Mouse (Mus musculus) intestine, embryonic 14.5 days (tissue): Measurements from ENCODE around the gene Cep112. TPM values are rescaled to one million over a fixed set of nuclear protein-coding genes. Genes with fewer than 3 reads are reported as not detected.
A peak's percentile ranks its signal among the peaks of the same experiment; 100 is the strongest.

Source experiments
- ATAC-seq: fragments of 200-750 bp; cut with Nextera tagmentation; replicated peaks from 2 replicates; pipeline ENCODE4 v1.8.0; 2017; ENCODE audit warnings: low read depth, moderate number of reproducible peaks, moderate TSS enrichment, moderate library complexity; ENCODE audit not compliant: low FRiP score, low TSS enrichment
- DNase-seq: peaks from one replicate; pipeline ENCODE4 v3.0.0-alpha.2; 2018; ENCODE audit warnings: low spot score
- H3K27ac ChIP-seq: fragments of 300-500 bp; sonication (generic); 2 replicates; pipeline ENCODE4 v1.5.1; 2014; ENCODE audit warnings: low read depth, mild to moderate bottlenecking, control low read depth
- H3K27me3 ChIP-seq: fragments of 300-500 bp; sonication (generic); replicated peaks from 2 replicates; pipeline ENCODE4 v1.6.1; 2014; ENCODE audit warnings: low read length, control low read depth; ENCODE audit not compliant: control insufficient read depth, insufficient read depth
- H3K36me3 ChIP-seq: fragments of 300-500 bp; sonication (generic); 2 replicates; pipeline ENCODE4 v1.6.1; 2014; ENCODE audit warnings: low read length, control low read depth; ENCODE audit not compliant: control insufficient read depth, insufficient read depth
- H3K4me1 ChIP-seq: fragments of 300-500 bp; sonication (generic); replicated peaks from 2 replicates; pipeline ENCODE4 v1.6.1; 2014; ENCODE audit warnings: low read length, control low read depth, mixed read lengths; ENCODE audit not compliant: control insufficient read depth, insufficient read depth
- H3K4me2 ChIP-seq: fragments of 300-500 bp; sonication (generic); 2 replicates; pipeline ENCODE4 v1.6.1; 2014; ENCODE audit warnings: low read length
- H3K4me3 ChIP-seq: fragments of 300-500 bp; sonication (generic); 2 replicates; pipeline ENCODE4 v1.5.1; 2014; ENCODE audit warnings: low read depth, low read length, control low read depth, mixed read lengths
- H3K9ac ChIP-seq: fragments of 300-500 bp; sonication (generic); 2 replicates; pipeline ENCODE4 v1.6.1; 2014; ENCODE audit warnings: mild to moderate bottlenecking, low read length
- H3K9me3 ChIP-seq: fragments of 300-500 bp; sonication (generic); 2 replicates; pipeline ENCODE4 v1.6.1; 2016; ENCODE audit warnings: low read length, control low read depth; ENCODE audit not compliant: control insufficient read depth
- WGBS: fragments of 180-500 bp; shearing (Covaris S2); extraction: QIAGEN DNeasy Blood & Tissue Kit; methylation state at CpG from one replicate; pipeline ENCODE4 v1.1.7; 2014; 5-methylcytosine and 5-hydroxymethylcytosine counted together
- polyA plus RNA-seq: library from polyadenylated mRNA; unstranded; fragments of >200 nt; fragmentation: Nextera tagmentation; extraction: Ambion mirVana; gene quantifications from 2 replicates; pipeline ENCODE4 v1.2.1, GENCODE M21; 2014

Gene Cep112
- polyA plus RNA-seq, 1 experiment from 2014 or later, result 16.1 TPM

GRCm38 (mm10) chr11:108890544-108890943 lies 465.6 kb downstream of the Cep112 start:
- WGBS, result 34% methylated on average over 16 of the region's 16 CpGs
- Histone ChIP-seq H3K27me3 (no peaks in the 10 kb centered on the region), H3K9ac (no peak overlapping the region), H3K27ac (no peak overlapping the region), H3K4me3 (no peak overlapping the region), H3K36me3 (no peaks in the 10 kb centered on the region), H3K4me2 (peak overlapping the region; percentile 59), H3K4me1 (peaks cover 10% of the 10 kb centered on the region), H3K9me3 (no peaks in the 10 kb centered on the region)
- ATAC-seq (no peak), DNase-seq (no peak)

DNA sequence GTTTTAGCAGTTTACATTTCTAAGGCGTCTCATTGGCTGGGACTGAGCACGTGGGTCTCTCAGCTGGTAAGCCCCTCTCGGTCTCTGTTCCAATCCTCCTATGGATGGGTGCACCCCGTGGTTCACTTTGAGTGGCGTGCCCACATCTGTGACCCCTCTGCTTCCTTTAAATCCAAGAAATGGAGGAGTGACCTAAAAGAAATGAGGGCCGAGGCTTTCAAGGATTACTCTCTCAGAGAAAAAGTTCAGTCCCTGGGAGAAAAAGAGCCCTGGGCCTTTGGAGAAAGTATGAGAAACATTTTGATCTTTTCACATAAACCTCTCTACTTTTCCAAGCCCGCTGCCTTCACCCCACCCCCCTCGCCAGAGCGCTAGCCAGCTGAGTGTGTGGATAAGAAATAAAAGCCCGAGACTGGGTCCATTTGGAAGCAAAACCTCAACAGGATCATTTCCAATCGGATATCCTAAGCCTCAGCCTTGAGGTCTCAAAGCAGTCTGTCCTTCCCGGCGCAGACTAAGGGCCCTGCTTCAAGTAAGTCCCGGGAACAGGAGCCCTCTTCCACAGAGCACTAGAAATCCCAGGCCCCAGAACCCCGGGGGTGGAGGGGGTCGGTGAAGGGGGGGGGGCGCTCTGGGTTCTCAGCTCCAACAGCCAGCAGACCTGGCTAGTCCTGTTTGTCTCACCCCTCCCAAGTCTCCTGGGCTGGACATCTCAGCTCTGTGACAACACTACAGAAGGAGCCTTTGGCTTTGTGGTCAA lies 466.3 kb downstream of the Cep112 start:
- peak overlapping the region; percentile 77 for H3K27ac ChIP-seq

DNA sequence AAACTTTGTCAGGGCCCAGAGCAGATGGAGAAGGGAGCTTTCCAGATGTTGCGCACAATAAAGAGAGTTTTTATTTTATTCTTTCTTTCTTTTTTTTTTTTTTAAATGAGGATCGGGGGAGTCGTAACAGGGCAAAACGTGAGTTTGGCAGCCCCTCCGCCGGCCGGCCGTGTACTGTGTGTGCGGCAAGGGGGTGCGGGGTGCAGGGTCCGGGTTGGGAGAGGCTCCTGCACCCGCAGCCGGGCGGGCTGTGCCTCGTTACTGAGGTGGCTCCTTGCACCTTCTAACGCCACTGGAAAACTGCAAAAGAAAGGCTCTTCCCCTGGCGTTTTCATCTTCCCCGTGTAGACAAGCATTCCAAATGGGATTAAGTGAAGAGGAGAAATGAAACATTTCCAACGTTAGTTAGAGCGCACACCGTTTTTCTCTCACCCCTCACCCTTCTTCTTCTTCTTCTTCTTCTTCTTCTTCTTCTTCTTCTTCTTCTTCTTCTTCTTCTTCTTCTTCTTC lies 466.9 kb downstream of the Cep112 start:
- WGBS, result 9% methylated on average over 21 of the region's 21 CpGs

More for the DNA sequence above, 466.3 kb downstream of the Cep112 start:
- Histone ChIP-seq H3K9ac (peak overlapping the region; percentile 38; the same call in 1 of the 2 replicates), H3K4me1 (peaks cover 10% of the 10 kb centered on the region), H3K9me3 (no peaks in the 10 kb centered on the region), H3K27me3 (no peaks in the 10 kb centered on the region), H3K36me3 (no peaks in the 10 kb centered on the region), H3K4me3 (peak overlapping the region; percentile 28), H3K4me2 (peak overlapping the region; percentile 59)
- DNase-seq (peak; percentile 73), ATAC-seq (peak; percentile 79)
- WGBS, result 4% methylated on average over 17 of the region's 17 CpGs

GRCm38 (mm10) chr11:108892406-108892805 lies 467.4 kb downstream of the Cep112 start:
- Histone ChIP-seq H3K27me3 (no peaks in the 10 kb centered on the region), H3K27ac (no peak overlapping the region), H3K36me3 (no peaks in the 10 kb centered on the region), H3K4me1 (peaks cover 10% of the 10 kb centered on the region), H3K4me2 (no peak overlapping the region), H3K9me3 (no peaks in the 10 kb centered on the region), H3K9ac (no peak overlapping the region), H3K4me3 (no peak overlapping the region)
- WGBS, result 24% methylated on average over 6 of the region's 7 CpGs
- no peak for ATAC-seq
- DNase-seq, result no peak

More for the DNA sequence above, 466.9 kb downstream of the Cep112 start:
- Histone ChIP-seq H3K27me3 (no peaks in the 10 kb centered on the region), H3K9ac (peak overlapping the region; percentile 38; the same call in 1 of the 2 replicates), H3K9me3 (no peaks in the 10 kb centered on the region), H3K4me1 (peaks cover 10% of the 10 kb centered on the region), H3K36me3 (no peaks in the 10 kb centered on the region), H3K27ac (peak overlapping the region; percentile 77), H3K4me2 (peak overlapping the region; percentile 59), H3K4me3 (peak overlapping the region; percentile 28)
- ATAC-seq, result no peak
- peak; percentile 63 for DNase-seq

DNA sequence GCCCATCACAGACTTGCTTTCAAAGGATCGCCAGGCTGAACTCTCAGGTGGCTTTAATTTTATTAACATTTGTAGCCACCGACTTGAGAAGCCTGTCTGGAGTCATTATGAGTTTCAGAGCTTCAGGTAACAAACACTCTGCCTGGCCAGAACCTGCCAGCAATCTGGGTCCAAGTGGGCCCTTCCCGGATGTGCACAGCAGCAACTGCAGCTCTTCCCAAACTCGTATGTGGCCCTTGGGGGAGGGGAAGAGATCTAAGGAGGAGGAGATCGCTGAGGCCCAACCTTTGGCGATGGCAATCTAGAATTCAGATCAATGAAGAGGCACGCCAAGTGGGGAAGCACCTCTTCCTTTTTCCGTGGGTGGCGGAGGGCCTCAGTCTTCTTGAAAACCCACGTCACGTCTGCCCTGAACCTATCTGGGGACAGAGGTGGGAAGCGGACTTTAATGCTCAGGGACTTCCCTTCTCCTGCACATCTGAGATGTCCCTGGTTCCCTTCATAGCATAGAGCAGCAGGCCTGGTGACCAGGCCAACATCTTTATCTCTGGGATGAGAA lies 468.3 kb downstream of the Cep112 start:
- H3K36me3 ChIP-seq, result no peaks in the 10 kb centered on the region
- H3K4me3 ChIP-seq, result no peak overlapping the region
- H3K27me3 ChIP-seq, result no peaks in the 10 kb centered on the region
- no peak overlapping the region for H3K27ac ChIP-seq
- no peaks in the 10 kb centered on the region for H3K9me3 ChIP-seq
- ATAC-seq, result no peak
- 62% methylated on average over 12 of the region's 12 CpGs for WGBS
- DNase-seq, result no peak
- H3K4me1 ChIP-seq, result peaks cover 10% of the 10 kb centered on the region
- H3K9ac ChIP-seq, result no peak overlapping the region
- no peak overlapping the region for H3K4me2 ChIP-seq

DNA sequence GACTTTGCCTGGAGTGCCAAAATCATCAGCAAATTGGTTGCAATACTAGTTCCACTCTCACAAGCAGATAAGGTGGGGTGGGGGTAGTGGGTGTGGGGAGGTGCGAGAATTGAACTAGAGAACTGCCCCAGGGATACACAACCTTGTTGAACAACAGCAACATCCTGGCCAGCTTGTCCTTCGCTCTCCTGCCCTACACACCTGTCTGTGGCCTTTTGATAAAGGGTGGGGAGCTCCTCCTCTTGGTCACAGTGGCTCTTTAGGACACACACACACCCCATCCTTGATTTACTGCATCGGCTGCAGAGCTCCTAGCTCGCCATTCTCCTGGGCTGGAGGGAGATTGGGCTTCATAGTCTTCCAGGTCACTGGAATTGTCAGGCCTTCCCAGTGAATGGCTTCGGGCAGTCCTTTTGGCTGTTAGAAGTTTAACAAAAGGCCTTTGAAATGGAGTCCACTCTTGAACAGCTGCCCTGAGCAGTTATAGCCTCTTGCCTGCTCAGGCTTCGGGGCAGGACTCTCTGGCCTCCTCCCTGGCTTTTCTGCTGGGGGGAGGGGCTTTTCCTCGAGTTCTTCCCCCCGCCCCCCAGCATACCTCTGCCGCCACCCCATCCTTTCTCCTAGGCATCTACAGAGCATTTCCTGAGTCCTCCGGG lies 469.0 kb downstream of the Cep112 start:
- H3K9ac ChIP-seq, result no peak overlapping the region
- 57% methylated on average over 10 of the region's 10 CpGs for WGBS
- no peaks in the 10 kb centered on the region for H3K9me3 ChIP-seq
- DNase-seq, result no peak
- H3K4me3 ChIP-seq, result no peak overlapping the region
- no peaks in the 10 kb centered on the region for H3K36me3 ChIP-seq
- ATAC-seq, result no peak
- H3K27me3 ChIP-seq, result no peaks in the 10 kb centered on the region
- no peak overlapping the region for H3K27ac ChIP-seq
- H3K4me2 ChIP-seq, result no peak overlapping the region
- H3K4me1 ChIP-seq, result peaks cover 10% of the 10 kb centered on the region

DNA sequence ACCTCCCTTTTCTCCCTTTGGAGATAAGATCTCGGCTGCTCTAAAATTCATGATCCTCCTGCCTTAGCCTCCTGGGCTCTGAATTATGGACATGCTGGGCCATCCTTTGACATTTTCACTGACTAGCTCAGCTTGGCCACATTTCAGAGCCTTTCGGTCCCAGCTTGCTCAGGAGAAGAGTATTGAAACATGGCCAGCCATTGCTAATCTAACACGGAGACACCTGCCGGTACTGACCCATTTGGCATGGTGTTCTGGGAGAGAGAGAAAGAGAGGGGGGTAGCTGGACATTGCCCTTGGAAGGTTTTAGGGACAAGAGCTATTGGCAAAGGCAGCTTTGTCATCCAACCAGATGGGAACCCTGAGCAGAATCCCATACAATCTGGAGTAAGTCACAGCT lies 472.0 kb downstream of the Cep112 start:
- no peak overlapping the region for H3K27ac ChIP-seq
- no peaks in the 10 kb centered on the region for H3K9me3 ChIP-seq
- no peak for ATAC-seq
- 84% methylated on average over 4 of the region's 4 CpGs for WGBS
- peaks cover under 1% of the 10 kb centered on the region for H3K4me1 ChIP-seq
- no peak overlapping the region for H3K9ac ChIP-seq
- H3K27me3 ChIP-seq, result no peaks in the 10 kb centered on the region
- no peaks in the 10 kb centered on the region for H3K36me3 ChIP-seq
- no peak overlapping the region for H3K4me2 ChIP-seq
- DNase-seq, result no peak
- H3K4me3 ChIP-seq, result no peak overlapping the region

GRCm38 (mm10) chr11:108898063-108898462 lies 473.1 kb downstream of the Cep112 start:
- 61% methylated on average over 9 of the region's 9 CpGs for WGBS
- DNase-seq, result no peak

More at GRCm38 (mm10) chr11:108898063-108898462, 473.1 kb downstream of the Cep112 start:
- Histone ChIP-seq H3K27me3 (no peaks in the 10 kb centered on the region), H3K9me3 (no peaks in the 10 kb centered on the region), H3K4me2 (no peak overlapping the region), H3K9ac (no peak overlapping the region), H3K27ac (no peak overlapping the region), H3K4me3 (no peak overlapping the region), H3K36me3 (no peaks in the 10 kb centered on the region), H3K4me1 (no peaks in the 10 kb centered on the region)
- no peak for ATAC-seq
